Mouse (Mus musculus): Measurements from ENCODE around the gene Fkbp5.

The Fkbp5 gene

DNA sequence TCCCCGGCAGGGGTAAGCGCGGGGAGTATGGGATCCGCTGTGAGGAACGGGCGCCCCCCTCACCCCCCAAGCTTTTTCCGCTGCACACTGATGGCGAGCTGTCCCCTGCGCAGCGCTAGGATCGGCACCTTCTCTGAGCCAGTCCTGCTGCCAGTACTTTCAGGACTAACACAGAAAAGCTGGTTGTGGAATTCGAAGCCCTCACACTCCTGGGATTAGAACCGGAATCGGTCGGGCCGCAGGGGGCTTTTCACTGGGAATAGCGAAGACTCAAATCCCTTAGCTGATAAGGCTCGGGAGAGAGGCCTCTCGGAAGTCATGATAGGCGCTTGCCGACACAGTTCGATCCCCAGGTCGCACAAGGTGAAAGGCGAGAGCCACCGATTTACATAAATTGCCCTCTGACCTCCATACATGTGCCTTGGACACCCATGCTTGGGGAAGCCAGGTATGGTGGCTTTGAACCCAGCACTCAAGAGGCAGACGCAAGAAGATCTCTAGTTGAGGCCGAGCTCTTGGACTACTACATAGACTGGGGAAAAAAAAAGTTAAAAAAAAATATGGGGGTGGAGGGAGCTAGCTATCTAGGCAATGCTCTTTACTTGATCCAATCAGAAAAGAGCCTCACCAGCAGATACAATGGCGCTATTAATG, 6.2 kb upstream of the Fkbp5 start:
- DNase-seq (ENCODE audit: low spot score): no peak

DNA sequence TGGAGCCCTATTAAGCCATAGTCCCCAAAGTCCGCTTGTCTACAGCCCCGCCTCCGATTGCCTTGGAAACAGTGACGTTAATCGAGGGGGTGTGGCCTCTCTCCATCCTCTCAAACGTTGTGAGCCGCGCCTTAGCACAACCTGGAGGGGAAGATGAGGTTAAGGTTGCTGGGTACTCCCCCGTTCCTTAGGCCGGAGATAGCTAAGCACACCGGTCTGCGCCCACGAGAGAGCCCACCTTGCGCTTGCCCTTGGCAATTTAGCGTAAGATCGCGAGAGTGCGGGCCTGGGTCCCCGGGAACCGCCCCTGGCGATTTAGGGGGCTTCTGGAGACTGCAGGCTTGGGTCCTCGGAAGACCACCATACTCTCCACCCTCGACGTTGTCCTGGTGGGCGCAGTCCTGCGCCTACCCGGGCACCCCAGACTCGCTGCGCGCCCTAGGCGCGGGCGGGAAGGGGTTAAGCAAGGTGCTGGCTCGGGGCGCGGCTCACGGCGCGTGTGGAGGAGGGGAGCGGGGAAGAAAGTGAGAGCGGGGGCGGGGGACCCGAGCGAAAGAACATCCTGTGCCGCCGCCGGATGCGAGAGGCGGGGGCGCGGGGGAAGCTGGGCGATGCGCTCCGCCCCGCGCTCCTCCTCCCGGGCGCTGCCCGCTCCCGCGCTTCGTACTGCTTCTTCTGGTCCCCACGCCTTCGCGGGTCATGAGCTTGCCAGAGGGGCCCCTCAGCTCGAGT, 5.5 kb upstream of the Fkbp5 start:
- peak; percentile 45 for DNase-seq (ENCODE audit: low spot score)

- no peak for DNase-seq (ENCODE audit: low spot score)
These were observed 4.6 kb upstream of the Fkbp5 start for GRCm38 (mm10) chr17:28521920-28522319.

DNA sequence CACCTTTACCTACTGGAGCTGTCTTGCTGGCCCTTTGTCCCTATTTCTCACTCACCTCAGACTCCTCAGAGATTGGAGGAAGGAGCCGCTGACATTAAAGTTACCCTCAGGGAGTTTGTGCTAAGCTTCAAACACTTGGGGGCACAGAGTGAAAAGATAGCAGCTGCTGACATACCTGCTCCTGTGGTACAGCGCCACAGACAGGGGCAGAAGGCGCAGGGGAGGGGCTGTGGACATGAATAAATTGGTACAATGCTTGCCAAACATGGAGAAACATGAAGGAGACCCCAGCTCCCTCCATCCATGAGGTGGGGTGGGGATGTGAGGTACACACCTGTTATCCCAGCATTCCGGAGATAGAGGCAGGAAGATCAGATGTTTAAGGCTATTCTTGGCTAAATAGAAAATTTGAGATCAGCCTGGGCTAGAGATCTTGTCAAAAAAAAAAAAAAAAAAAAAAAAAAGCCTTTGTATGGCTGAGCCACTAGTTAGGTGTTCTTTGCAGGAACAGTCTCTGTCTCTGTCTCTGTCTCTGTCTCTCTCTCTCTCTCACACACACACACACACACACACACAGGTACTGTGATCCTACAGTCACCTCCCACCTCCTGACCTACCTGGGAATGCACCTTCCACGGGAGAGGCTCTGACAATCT, 3.9 kb upstream of the Fkbp5 start:
- no peak for DNase-seq (ENCODE audit: low spot score)

- no peak for DNase-seq (ENCODE audit: low spot score)
These were observed 3.2 kb upstream of the Fkbp5 start for GRCm38 (mm10) chr17:28520561-28520960.

DNA sequence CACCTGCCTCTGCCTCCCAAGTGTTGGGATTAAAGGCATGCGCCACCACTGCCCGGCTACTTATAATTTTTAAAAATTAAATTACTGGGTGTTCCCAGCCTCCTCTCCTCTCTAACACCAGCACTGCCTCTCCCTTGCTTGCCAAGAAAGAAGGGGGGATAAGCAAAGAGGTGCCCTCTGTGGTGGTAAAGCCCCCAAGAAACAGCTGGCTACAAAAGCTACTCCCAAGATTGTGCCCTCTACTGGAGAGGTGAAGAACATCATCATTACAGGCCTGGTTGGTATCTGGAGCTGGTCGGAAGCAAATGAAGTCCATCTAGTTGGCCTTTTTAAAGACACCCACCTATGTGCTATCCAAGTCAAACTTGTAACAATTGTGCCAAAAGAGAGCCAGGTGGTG, 2.5 kb upstream of the Fkbp5 start:
- no peak for DNase-seq (ENCODE audit: low spot score)

GRCm38 (mm10) chr17:28518615-28519071, 1.3 kb upstream of the Fkbp5 start:
- DNase-seq (ENCODE audit: low spot score): no peak

DNA sequence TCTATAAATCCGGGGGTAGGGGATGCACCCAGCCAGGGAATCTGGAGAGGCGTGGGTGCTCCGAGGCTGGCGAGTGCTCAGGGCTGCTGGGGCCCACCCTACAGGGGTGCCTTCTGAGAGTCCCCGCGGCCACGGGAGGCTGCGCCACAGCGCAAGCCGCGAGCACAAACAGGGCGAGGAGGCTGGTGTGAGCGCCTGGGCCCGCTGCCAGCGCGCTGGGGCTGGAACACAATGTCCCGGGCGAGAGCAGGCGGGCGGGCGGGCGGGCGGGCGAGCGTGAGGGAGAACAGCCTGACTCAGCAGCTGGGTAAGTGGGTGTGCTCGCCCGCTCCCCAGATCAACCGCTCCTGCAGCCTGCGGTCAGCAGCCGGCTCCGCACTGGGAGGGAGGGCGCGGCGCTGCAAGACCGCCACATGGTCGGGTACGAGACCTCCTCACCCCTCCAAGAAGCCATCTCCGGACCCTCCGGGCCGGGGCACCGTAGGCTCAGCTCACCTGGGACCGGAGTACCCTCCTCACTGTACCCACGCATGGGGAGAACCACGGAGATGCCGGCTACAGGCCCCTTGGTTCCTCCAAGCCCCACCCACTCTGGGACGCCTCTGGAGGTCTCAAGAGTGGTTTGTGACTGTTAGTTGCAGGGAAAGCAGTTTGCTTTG, 758 bp upstream of the Fkbp5 start:
- no peak for DNase-seq (ENCODE audit: low spot score)

DNA sequence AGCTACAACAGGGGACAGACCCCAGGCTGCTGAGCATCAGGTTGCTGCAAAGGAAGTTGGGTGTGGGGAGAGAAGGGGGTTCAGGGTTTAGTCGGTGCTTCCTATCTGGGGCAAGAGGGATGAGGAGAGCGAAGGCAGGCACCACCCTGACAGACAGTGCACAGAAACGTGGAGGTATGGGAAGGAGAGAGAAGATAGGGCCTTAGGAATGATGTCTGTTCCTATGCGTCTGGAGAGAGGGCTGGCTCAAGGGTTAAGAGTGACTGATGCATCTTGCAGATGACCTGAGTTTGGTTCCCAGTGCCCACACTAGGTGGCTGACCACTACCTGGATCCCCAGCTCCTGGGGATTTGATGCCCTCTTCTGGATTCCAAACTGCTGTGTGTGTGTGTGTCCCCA, 446 bp downstream of the Fkbp5 start:
- DNase-seq (ENCODE audit: low spot score): no peak

- DNase-seq (ENCODE audit: low spot score): no peak
These were observed 1.6 kb downstream of the Fkbp5 start for GRCm38 (mm10) chr17:28515431-28516341.

DNA sequence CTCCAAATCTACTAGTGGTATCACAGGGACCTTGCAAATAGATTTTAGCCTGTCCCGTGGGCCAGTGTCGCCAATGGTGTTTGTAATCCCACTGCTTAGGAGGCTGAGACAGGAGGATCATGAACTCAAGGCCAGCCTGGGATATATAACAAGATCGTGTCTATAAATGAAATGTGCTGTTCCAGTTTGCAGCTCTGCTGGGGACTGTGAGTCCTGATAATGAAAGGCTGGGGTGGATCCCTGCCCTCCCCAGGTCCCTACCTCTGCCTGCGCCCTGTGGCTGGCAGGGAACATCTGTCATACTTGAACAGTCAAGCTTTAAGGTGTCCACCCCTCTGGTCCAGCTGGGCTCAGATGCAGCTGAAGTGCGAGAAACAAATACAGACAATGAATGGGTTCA, 2.8 kb downstream of the Fkbp5 start:
- DNase-seq (ENCODE audit: low spot score): no peak

DNA sequence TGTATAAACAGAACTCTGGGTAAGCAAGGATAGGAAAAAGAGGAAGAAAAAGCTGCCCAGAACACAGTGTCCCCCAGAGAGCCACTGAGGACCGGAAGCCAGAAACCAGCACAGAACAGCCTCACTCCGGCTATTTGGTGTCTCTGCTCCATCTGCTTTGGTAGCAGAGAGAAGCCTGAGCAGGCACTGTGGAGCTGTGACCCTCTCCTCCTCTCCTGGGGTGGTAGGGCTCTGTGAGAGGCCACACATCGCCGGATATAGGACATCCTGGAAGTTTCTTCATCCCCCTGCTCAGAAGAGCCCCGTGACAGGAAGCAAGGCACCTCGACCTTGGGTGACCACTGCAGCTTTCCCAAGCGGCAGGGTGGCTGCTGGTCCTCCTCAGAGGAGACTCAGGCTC, 3.5 kb downstream of the Fkbp5 start:
- DNase-seq (ENCODE audit: low spot score): no peak

DNA sequence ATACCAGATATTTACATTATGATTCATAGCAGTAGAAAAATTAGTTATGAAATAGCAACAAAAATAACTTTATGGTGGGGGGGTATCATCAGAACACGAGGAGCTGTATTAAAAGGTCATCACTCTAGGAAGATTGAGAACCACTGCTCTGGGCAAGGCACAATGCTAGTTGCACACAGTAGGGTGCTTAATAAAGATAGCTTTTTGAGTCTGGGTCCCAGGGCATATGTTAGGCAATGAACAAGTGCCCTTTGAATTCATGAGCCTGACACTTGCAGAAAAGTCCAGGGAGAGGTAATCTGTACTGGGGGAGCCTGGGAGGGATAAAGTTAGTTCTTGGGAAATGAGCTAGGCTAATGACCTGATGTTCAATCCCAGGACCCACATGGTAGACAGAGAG, 4.0 kb downstream of the Fkbp5 start:
- DNase-seq (ENCODE audit: low spot score): no peak

GRCm38 (mm10) chr17:28512696-28513095, 4.6 kb downstream of the Fkbp5 start:
- no peak for DNase-seq (ENCODE audit: low spot score)

DNA sequence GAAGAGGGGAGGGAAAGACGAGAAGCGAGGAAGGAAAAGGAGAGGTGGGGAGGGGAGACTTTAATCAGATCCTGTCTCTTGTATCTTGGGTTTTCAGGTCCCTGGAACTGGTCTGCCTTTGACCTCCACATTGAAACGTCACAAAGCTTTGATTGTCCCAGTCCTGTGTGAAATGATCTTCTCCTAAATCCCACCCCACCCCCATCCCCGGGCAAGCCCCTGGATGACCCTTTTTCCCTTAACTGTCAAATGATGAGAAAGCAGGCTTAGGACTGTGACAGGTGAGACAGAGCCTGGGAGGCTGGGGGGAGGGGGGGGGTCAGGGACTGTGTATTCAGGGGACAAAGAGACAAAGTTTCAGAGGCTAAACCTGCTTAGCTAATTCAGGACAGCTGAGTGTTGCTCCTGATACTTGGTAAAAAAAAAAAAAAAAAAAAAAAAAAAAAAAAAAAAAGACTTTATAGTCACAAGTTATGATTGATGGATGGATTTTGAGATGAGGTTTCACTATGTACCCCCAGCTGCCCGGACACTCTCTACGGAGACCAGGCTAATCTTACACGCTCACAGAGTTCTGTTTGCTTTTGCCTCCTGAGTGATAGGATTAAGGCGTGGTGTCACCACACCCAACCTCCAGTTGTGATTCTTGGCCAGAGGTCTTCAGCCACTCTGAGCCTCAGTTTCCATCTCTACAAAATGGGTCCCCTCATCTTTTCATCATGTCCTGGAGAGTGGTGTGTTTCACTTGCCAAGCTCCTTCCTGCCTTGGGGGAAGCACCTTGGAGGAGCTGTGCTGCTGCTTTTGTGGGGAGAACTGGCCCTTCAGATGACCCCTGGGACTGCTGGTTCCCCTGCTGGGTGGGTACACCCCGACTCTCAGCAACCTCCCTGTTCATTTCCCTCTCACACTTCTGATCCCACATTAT, 5.4 kb downstream of the Fkbp5 start:
- no peak for DNase-seq (ENCODE audit: low spot score)

GRCm38 (mm10) chr17:28510445-28511342, 6.6 kb downstream of the Fkbp5 start:
- no peak for DNase-seq (ENCODE audit: low spot score)

GRCm38 (mm10) chr17:28507496-28507895, 9.8 kb downstream of the Fkbp5 start:
- DNase-seq (ENCODE audit: low spot score): no peak

DNA sequence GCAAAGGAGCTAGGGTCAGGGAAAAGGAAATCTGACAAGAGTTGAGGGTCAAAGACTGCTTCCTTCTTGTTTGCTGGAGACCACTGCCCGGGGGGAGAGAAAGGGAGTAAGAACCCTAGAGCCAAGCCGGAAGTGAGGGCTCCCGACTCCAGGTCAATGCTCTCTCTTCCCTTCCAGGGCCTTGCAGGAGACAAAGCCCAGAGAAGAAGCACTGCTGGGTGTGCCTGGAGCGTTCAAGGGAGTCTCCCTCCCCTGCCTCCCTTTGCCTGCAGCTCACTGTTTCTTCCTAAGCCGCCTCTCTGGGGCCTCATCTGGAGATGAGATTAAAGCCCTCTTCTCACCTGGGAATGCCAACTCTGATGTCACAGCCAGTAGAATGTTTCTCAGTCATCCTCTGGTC, 10.4 kb downstream of the Fkbp5 start:
- no peak for DNase-seq (ENCODE audit: low spot score)

GRCm38 (mm10) chr17:28505591-28505990, 11.7 kb downstream of the Fkbp5 start:
- no peak for DNase-seq (ENCODE audit: low spot score)

- DNase-seq (ENCODE audit: low spot score): no peak
These were observed 13.1 kb downstream of the Fkbp5 start for GRCm38 (mm10) chr17:28504182-28504581.
